Mouse (Mus musculus) midbrain, embryonic 13.5 days (tissue): ENCODE data around the gene Pald1. TPM values are rescaled to one million over a fixed set of nuclear protein-coding genes. Genes with fewer than 3 reads are reported as not detected.

Experiments
- ATAC-seq: fragments of 200-750 bp; cut with Nextera tagmentation; 2 replicates; pipeline ENCODE4 v1.8.0; 2017; ENCODE audit warnings: mild to moderate bottlenecking, moderate TSS enrichment, moderate library complexity
- H3K27ac ChIP-seq: fragments of 300-500 bp; sonication (generic); 2 replicates; pipeline ENCODE4 v1.5.1; 2015; ENCODE audit warnings: inconsistent platforms, mild to moderate bottlenecking, moderate library complexity
- H3K27me3 ChIP-seq: fragments of 300-500 bp; sonication (generic); 2 replicates; pipeline ENCODE4 v1.6.1; 2015; ENCODE audit warnings: mild to moderate bottlenecking, inconsistent platforms
- H3K36me3 ChIP-seq: fragments of 300-500 bp; sonication (generic); 2 replicates; pipeline ENCODE4 v1.6.1; 2015; ENCODE audit warnings: mild to moderate bottlenecking, inconsistent platforms
- H3K4me1 ChIP-seq: fragments of 300-500 bp; sonication (generic); replicated peaks from 2 replicates; pipeline ENCODE4 v1.6.1; 2015; ENCODE audit warnings: inconsistent platforms
- H3K4me2 ChIP-seq: fragments of 300-500 bp; sonication (generic); replicated peaks from 2 replicates; pipeline ENCODE4 v1.6.1; 2015; ENCODE audit warnings: moderate library complexity, mild to moderate bottlenecking, inconsistent platforms
- H3K4me3 ChIP-seq: fragments of 300-500 bp; sonication (generic); replicated peaks from 2 replicates; pipeline ENCODE4 v1.5.1; 2015; ENCODE audit warnings: mild to moderate bottlenecking, inconsistent platforms
- H3K9ac ChIP-seq: fragments of 300-500 bp; sonication (generic); replicated peaks from 2 replicates; pipeline ENCODE4 v1.6.1; 2015; ENCODE audit warnings: mild to moderate bottlenecking, inconsistent platforms
- H3K9me3 ChIP-seq: fragments of 300-500 bp; sonication (generic); 2 replicates; pipeline ENCODE4 v1.6.1; 2016; ENCODE audit warnings: mild to moderate bottlenecking, inconsistent platforms
- WGBS: fragments of 180-500 bp; shearing (Covaris S2); methylation state at CpG from one replicate; pipeline ENCODE4 v1.1.7; 2015; 5-methylcytosine and 5-hydroxymethylcytosine counted together
- polyA plus RNA-seq: library from polyadenylated mRNA; unstranded; fragments of >200 nt; fragmentation: Nextera tagmentation; extraction: Ambion mirVana; gene quantifications from 2 replicates; pipeline ENCODE4 v1.2.1, GENCODE M21; 2015

Pald1 gene
- 17.5 and 21.1 TPM in 2 replicates for polyA plus RNA-seq

- Histone ChIP-seq H3K4me3 (peak within 1 kb of the TSS; percentile 62), H3K36me3 (no peaks in the 10 kb centered on the region), H3K4me2 (peak within 1 kb of the TSS; percentile 89), H3K9me3 (no peaks in the 10 kb centered on the region), H3K27ac (no peak within 1 kb of the TSS; the same call in 1 of the 2 replicates), H3K4me1 (peaks cover 35% of the 10 kb centered on the region), H3K9ac (peak within 1 kb of the TSS; percentile 74), H3K27me3 (peaks cover 37% of the 10 kb centered on the region)
- WGBS, result 0% methylated on average over 57 of the region's 60 CpGs
- ATAC-seq, result peak; percentile 87
These were observed at the start of gene Pald1 for GRCm38 (mm10) chr10:61383021-61383714. TSS of gene Pald1 (minus strand) at chr10:61383530.

GRCm38 (mm10) chr10:61431375-61431774 is 48.0 kb upstream of the Pald1 start:
- Histone ChIP-seq H3K4me1 (peaks cover 5% of the 10 kb centered on the region), H3K9me3 (no peaks in the 10 kb centered on the region), H3K4me2 (no peak overlapping the region), H3K27ac (no peak overlapping the region), H3K4me3 (no peak overlapping the region), H3K36me3 (peaks cover 59% of the 10 kb centered on the region), H3K9ac (no peak overlapping the region), H3K27me3 (no peaks in the 10 kb centered on the region)
- WGBS, result 91% methylated on average over 9 of the region's 9 CpGs
- no peak for ATAC-seq

- Histone ChIP-seq H3K27ac (no peak overlapping the region), H3K4me1 (peaks cover 10% of the 10 kb centered on the region), H3K4me2 (no peak overlapping the region), H3K9ac (no peak overlapping the region), H3K4me3 (no peak overlapping the region), H3K36me3 (peaks cover 40% of the 10 kb centered on the region), H3K27me3 (no peaks in the 10 kb centered on the region), H3K9me3 (no peaks in the 10 kb centered on the region)
- 91% methylated on average over 5 of the region's 5 CpGs for WGBS
- ATAC-seq, result no peak
These were observed 45.7 kb upstream of the Pald1 start for GRCm38 (mm10) chr10:61429043-61429442.

- Histone ChIP-seq H3K4me3 (no peak overlapping the region), H3K27ac (no peak overlapping the region), H3K4me1 (peaks cover 10% of the 10 kb centered on the region), H3K9ac (no peak overlapping the region), H3K9me3 (no peaks in the 10 kb centered on the region), H3K36me3 (peaks cover 33% of the 10 kb centered on the region), H3K4me2 (no peak overlapping the region), H3K27me3 (no peaks in the 10 kb centered on the region)
- 48% methylated on average over 4 of the region's 4 CpGs for WGBS
- no peak for ATAC-seq
These were observed 45.1 kb upstream of the Pald1 start for GRCm38 (mm10) chr10:61428416-61428815.

- H3K4me2 ChIP-seq, result no peak overlapping the region
- no peaks in the 10 kb centered on the region for H3K9me3 ChIP-seq
- H3K9ac ChIP-seq, result no peak overlapping the region
- H3K36me3 ChIP-seq, result peaks cover 29% of the 10 kb centered on the region
- WGBS, result 90% methylated on average over 6 of the region's 6 CpGs
- H3K27ac ChIP-seq, result no peak overlapping the region
- no peak for ATAC-seq
- H3K4me1 ChIP-seq, result peaks cover 10% of the 10 kb centered on the region
- H3K4me3 ChIP-seq, result no peak overlapping the region
- no peaks in the 10 kb centered on the region for H3K27me3 ChIP-seq
These were observed 44.6 kb upstream of the Pald1 start for GRCm38 (mm10) chr10:61427951-61428350.

GRCm38 (mm10) chr10:61426251-61426757 is 43.0 kb upstream of the Pald1 start:
- Histone ChIP-seq H3K27me3 (no peaks in the 10 kb centered on the region), H3K4me1 (peaks cover 10% of the 10 kb centered on the region), H3K4me3 (no peak overlapping the region), H3K27ac (no peak overlapping the region), H3K4me2 (no peak overlapping the region), H3K9me3 (no peaks in the 10 kb centered on the region), H3K36me3 (peaks cover 19% of the 10 kb centered on the region), H3K9ac (no peak overlapping the region)
- 68% methylated on average over 2 of the region's 2 CpGs for WGBS
- ATAC-seq, result no peak

GRCm38 (mm10) chr10:61425047-61425446 is 41.7 kb upstream of the Pald1 start:
- H3K9ac ChIP-seq, result no peak overlapping the region
- H3K4me1 ChIP-seq, result peaks cover 10% of the 10 kb centered on the region
- H3K27ac ChIP-seq, result no peak overlapping the region
- no peak overlapping the region for H3K4me2 ChIP-seq
- no peaks in the 10 kb centered on the region for H3K9me3 ChIP-seq
- H3K4me3 ChIP-seq, result no peak overlapping the region
- ATAC-seq, result no peak
- H3K27me3 ChIP-seq, result peaks cover 7% of the 10 kb centered on the region
- peaks cover 7% of the 10 kb centered on the region for H3K36me3 ChIP-seq
- WGBS, result 84% methylated on average over 2 of the region's 2 CpGs

- ATAC-seq, result peak; percentile 55
- peaks cover 1% of the 10 kb centered on the region for H3K36me3 ChIP-seq
- no peak overlapping the region for H3K4me2 ChIP-seq
- H3K27ac ChIP-seq, result no peak overlapping the region
- H3K9ac ChIP-seq, result no peak overlapping the region
- 28% methylated on average over 7 of the region's 7 CpGs for WGBS
- H3K27me3 ChIP-seq, result peaks cover 12% of the 10 kb centered on the region
- no peaks in the 10 kb centered on the region for H3K9me3 ChIP-seq
- peaks cover 10% of the 10 kb centered on the region for H3K4me1 ChIP-seq
- H3K4me3 ChIP-seq, result no peak overlapping the region
These were observed 41.2 kb upstream of the Pald1 start for GRCm38 (mm10) chr10:61424500-61424899.

- no peak for ATAC-seq
- H3K4me2 ChIP-seq, result no peak overlapping the region
- WGBS, result 44% methylated on average over 10 of the region's 10 CpGs
These were observed 40.0 kb upstream of the Pald1 start for GRCm38 (mm10) chr10:61423289-61423688.

GRCm38 (mm10) chr10:61422861-61423260 is 39.5 kb upstream of the Pald1 start:
- no peak for ATAC-seq
- Histone ChIP-seq H3K27me3 (peaks cover 29% of the 10 kb centered on the region), H3K36me3 (no peaks in the 10 kb centered on the region), H3K4me2 (no peak overlapping the region), H3K9ac (no peak overlapping the region), H3K4me1 (peaks cover 14% of the 10 kb centered on the region), H3K9me3 (no peaks in the 10 kb centered on the region), H3K4me3 (no peak overlapping the region), H3K27ac (no peak overlapping the region)
- 87% methylated on average over 12 of the region's 12 CpGs for WGBS

More at GRCm38 (mm10) chr10:61423289-61423688, 40.0 kb upstream of the Pald1 start:
- Histone ChIP-seq H3K9ac (no peak overlapping the region), H3K27ac (no peak overlapping the region), H3K9me3 (no peaks in the 10 kb centered on the region), H3K4me1 (peaks cover 10% of the 10 kb centered on the region), H3K36me3 (no peaks in the 10 kb centered on the region), H3K27me3 (peaks cover 24% of the 10 kb centered on the region), H3K4me3 (no peak overlapping the region)

- H3K36me3 ChIP-seq, result no peaks in the 10 kb centered on the region
- ATAC-seq, result no peak
- H3K9ac ChIP-seq, result no peak overlapping the region
- no peak overlapping the region for H3K4me3 ChIP-seq
- peaks cover 54% of the 10 kb centered on the region for H3K27me3 ChIP-seq
- no peaks in the 10 kb centered on the region for H3K9me3 ChIP-seq
- WGBS, result 78% methylated on average over 4 of the region's 4 CpGs
- no peak overlapping the region for H3K27ac ChIP-seq
- H3K4me2 ChIP-seq, result no peak overlapping the region
- peaks cover 14% of the 10 kb centered on the region for H3K4me1 ChIP-seq
These were observed 36.7 kb upstream of the Pald1 start for GRCm38 (mm10) chr10:61420011-61420410.

- H3K27me3 ChIP-seq, result peaks cover 55% of the 10 kb centered on the region
- no peak overlapping the region for H3K9ac ChIP-seq
- WGBS, result 3% methylated on average over 19 of the region's 24 CpGs
- ATAC-seq, result no peak
- H3K9me3 ChIP-seq, result no peaks in the 10 kb centered on the region
- no peak overlapping the region for H3K27ac ChIP-seq
- H3K36me3 ChIP-seq, result no peaks in the 10 kb centered on the region
- no peak overlapping the region for H3K4me2 ChIP-seq
- H3K4me3 ChIP-seq, result no peak overlapping the region
- H3K4me1 ChIP-seq, result peaks cover 9% of the 10 kb centered on the region
These were observed 35.8 kb upstream of the Pald1 start for GRCm38 (mm10) chr10:61419146-61419545.
